Mouse (Mus musculus) ovary, postnatal 10 days (tissue): ENCODE results near the gene 4930503B20Rik.

Source experiments
- DNase-seq: peaks from one replicate; pipeline ENCODE4 v3.0.0; 2022; ENCODE audit warnings: low spot score

Gene 4930503B20Rik

DNA sequence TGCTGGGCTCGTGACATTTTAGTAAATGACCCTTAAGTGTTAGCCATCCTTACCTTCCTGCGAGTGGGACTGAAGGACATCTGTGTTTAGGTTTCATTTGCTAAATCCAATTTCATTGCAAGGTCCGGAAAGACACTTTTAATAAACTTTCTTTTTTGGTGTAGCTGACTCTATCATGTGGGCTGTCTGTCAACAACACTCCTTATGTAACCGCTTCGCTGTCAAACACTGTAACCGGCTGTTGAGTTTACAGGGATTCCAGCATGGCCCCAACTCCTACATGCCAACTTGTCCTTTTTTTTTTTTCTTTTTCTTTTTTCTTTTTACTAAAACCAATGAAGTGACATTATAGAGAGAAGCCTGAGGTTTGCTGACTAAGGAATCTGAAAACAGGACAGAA, 52.7 kb downstream of the 4930503B20Rik start:
- no peak for DNase-seq

DNA sequence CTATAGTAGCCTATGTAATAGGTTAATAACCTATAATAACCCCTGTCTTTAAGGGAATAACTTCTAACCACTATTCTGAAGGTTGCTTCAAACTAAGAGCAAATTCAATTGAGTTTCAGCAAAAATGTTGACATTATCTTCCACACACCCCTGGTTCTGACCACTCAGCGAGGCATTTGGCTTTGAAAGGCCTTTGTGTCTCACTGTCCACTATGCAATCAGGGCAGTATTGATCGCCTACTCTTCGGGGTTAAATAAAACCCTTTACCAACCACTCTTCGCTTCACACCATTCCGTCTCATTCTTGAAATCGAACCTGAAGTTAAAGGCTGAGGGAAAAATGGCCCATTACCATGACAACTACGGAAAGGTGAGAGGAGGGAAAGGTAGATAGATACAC, 54.3 kb downstream of the 4930503B20Rik start:
- no peak for DNase-seq

DNA sequence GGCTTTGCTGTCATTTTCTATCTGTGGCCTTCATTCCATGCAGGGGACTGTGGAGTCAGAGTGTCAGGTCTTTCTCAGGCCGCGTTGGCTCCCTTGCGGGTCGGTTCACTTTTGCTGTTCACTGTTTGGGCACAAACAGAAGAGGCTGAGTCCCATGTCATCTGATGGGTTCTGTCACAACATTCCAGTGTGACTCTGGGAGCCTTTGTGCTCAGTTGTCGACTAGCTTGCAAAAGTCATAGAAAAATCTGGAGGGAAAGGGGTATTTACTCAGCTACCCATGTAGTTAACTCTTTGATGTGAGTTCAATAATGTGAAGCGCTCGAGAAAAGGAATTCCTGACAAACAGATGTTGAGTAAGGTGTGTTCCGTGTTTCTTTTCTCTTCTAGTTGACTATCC, 54.7 kb downstream of the 4930503B20Rik start:
- DNase-seq = no peak

DNA sequence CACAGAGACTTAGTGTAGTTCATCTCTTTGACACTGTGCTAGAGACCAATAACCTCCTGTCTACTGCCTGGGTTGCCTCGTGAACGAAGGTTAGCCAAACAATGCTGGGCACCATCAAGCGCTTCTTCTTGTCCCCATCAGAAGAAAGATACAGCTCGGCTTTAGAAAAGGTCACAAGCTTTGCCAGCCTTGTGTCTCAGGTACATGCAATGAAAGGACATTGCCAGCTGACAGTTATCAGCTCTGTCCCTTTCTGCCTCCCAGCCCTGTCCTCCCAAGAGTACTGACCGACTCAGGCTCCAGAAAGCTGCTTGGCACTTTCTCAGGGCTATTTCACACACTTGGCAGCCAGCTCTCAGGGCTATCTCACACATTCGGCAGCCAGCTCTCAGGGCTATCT, 55.7 kb downstream of the 4930503B20Rik start:
- no peak for DNase-seq
